Mouse (Mus musculus) left cerebral cortex, adult 8-10 months (tissue): ENCODE results near the gene Palld. TPM values are rescaled to one million over a fixed set of nuclear protein-coding genes. Genes with fewer than 3 reads are reported as not detected.

ENCODE experiments used
- DNase-seq, 2 experiments: peaks; one replicate each; pipeline ENCODE4 v3.0.0; 2022; ENCODE audit warnings: low spot score in 2 of 2
- total RNA-seq, 4 experiments: library from RNA; stranded (reverse); gene quantifications; 2 replicates each; pipeline ENCODE4 v1.2.4; 2022

The Palld gene
- total RNA-seq, 4 experiments from 2014 or later: 4.3 to 4.9 (median 4.6) TPM

DNA sequence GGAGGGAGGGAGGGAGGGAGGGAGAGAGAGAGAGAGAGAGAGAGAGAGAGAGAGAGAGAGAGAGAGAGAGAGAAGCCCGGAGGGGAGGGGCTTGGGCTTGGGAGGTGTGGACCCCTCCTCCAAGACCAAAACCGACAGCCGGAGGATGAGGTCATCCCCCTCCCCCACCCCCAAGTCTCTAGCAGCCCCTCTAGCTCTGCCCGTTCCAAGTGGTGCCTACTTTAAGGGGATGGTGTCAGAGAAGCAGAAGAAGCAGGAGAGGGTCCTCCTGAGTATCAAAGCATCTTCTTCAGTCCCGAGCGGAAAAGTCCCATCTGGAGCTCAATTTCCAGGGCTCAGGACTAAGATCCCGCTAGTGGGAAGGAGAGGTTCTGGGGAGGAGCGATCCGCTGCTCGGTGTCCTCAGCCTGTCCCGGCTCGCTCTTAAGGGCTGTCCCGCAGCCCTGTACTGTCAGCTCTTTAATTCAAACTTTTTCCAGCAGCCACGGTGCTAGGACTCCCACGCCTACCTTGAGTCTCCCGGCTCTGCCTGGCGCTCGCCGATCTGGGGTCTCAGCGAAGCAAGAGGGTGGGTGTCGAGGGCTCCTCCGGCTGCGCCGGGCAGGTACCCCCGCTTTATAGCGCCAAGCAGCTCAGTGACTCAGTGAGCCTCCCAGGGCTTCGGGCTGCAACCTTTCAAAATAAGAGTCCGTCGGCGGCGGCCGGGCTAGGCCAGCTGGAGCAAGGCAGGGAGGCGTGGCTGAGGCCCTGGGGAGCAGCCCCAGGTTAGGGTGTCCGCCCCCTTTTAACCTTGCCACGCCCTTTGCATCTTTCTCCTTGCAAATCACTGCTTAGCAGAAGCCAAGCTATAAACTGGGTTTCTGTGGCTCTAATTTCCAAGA lies 311.7 kb downstream of the Palld start:
- DNase-seq: peak; percentile 23 to 26

GRCm38 (mm10) chr8:61589972-61590391 lies 312.5 kb downstream of the Palld start:
- no peak for DNase-seq

GRCm38 (mm10) chr8:61588336-61588735 lies 314.2 kb downstream of the Palld start:
- DNase-seq: no peak

GRCm38 (mm10) chr8:61587731-61588130 lies 314.8 kb downstream of the Palld start:
- no peak for DNase-seq

- no peak for DNase-seq
Measured at GRCm38 (mm10) chr8:61586529-61586928, 316.0 kb downstream of the Palld start.

DNA sequence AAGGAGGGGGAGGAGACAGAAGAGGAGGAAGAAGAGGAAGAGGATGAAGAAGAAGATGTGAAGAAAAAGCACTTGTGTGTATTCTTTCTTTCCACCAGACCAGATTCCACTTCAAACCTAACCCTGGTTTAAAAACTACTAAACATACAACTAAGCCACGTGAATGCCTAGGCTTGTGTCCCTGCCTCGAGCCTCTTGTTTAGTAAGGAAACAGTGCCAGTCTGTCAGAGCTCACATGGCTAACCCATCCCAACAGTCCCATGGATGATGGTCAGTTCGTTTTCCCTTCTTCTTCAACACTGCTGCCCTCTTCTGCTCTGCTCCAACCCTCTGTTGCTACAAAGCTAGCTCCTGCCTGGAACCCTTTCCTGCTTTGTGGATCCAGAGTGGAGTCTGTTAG lies 316.7 kb downstream of the Palld start:
- no peak for DNase-seq

DNA sequence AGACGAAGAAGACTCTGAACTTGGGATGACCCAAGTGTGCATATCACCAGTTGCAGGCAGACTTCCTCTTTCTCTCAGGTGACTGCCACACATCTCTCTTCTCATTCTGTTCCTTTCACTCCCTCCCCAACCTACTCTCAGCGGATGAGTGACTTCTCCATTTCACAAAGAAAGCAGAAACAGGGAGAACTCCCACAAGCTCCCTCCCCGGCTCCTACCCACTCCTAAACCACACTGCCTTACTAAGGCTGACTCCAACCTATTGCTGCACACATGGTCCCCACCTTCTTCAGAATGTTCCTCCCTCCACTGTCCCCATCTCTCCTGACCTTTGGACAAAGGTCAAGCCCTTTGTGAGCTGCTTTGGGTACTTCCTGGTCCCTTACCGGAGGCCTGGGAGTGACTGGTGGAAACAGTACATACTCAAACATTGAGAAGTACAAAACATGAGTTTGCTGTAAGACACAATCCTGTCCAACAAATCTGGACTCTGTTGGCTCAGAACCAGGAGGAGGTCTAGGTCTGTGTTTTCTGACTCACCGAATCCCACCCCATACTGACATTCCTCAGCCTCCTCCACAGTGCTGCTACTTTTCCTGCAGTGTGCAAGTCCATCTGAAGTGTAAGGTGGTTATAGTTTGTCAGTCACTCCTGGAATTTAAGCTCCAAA lies 317.6 kb downstream of the Palld start:
- no peak for DNase-seq

DNA sequence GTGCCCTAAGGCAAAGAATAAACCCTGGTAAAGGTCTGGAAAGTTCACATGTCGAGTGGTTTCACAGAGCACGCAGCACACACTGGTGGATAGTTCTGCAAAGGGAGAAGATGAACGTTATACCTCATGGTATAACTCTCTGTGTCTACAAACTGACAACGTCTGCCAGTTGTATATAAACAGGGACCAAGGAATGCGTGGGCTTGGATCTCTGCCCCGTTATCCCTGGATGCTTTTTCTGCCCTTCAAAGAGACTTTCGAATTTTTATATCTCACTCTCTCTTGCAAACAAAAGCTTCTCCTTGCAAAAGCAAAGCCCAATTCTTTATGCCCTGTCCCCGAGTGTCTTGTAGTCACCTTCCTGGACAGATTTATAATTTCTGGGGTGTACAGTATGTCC lies 319.9 kb downstream of the Palld start:
- DNase-seq: no peak

GRCm38 (mm10) chr8:61581259-61581658 lies 321.2 kb downstream of the Palld start:
- no peak for DNase-seq

GRCm38 (mm10) chr8:61579831-61580230 lies 322.7 kb downstream of the Palld start:
- no peak for DNase-seq

GRCm38 (mm10) chr8:61578754-61579153 lies 323.7 kb downstream of the Palld start:
- DNase-seq: no peak

GRCm38 (mm10) chr8:61575096-61575653 lies 327.3 kb downstream of the Palld start:
- no peak for DNase-seq

- DNase-seq: no peak
Measured at GRCm38 (mm10) chr8:61574526-61574925, 328.0 kb downstream of the Palld start.

DNA sequence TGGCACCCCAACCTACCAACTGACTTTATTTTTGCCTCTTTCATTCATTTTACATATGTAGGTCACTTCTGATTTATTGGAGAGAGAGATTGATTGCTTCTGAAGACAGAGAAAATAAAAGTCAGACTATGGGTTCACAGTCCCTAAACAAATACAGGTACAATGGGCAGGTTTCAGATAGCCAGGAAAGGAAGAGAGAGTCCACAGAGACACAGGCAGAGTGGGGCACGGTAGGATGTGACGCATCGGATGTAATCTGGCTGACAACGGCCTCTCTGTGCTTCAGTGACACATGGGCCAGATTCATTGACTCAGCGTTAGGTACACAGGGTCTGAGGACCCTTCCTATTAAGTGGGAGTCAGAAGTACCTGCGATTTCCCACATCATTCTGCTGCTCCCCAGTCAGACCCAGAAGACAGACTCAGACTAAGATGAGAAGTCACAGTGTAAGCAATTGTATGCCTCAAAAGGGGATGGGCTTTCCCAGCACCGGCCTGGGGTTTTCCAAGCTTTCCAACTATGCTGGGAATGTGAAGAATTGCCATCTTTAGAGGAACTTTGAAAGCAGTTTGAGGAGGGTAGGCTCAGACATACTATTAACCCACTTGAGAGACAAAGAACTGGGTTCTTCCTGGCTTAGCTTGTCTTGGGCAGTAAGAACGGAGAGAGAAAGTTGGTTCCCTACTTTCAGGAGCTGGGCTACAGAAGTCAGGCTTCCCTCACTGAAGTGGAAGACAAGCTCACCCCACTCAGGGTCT lies 329.1 kb downstream of the Palld start:
- no peak for DNase-seq

- DNase-seq: no peak
Measured at GRCm38 (mm10) chr8:61572697-61573096, 329.8 kb downstream of the Palld start.

DNA sequence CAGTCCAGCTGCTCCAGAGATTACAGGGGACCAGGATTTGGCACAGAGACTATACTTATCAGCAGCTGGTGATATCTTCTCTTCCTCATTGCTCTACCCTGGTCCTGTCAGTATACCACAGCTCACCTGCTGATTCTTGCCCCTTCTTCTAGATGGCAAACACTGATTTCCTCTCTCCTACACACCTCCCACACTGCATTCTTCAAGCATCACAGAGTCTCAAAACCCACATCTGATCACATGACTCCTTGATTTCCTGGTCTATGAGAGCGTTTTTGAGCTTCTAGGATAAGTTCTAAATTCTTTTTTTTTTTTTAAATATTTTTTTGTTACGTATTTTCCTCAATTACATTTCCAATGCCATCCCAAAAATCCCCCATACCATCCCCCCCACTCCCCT lies 331.9 kb downstream of the Palld start:
- DNase-seq: no peak

DNA sequence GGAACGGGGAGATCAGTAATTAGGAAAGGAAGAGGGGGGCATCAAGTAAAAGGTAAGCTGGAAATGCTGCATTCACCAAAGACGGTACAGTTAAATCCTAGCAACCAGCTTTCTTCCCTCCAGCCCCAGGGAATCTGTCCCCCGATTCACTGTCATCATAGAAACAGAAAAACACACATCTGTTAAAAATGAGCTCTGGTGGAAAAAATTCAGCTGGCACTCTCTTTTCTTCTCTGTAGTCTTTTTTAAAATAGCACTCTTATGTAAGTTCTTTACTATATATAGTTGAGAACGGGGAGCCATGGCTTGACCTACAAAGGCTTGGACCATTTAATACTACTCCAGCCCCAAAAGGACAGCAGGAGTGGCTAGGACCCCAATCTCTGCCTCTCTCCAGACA lies 332.8 kb downstream of the Palld start:
- peak in 1 of 2 experiments; percentile 12 for DNase-seq

GRCm38 (mm10) chr8:61569211-61569610 lies 333.3 kb downstream of the Palld start:
- DNase-seq: no peak

DNA sequence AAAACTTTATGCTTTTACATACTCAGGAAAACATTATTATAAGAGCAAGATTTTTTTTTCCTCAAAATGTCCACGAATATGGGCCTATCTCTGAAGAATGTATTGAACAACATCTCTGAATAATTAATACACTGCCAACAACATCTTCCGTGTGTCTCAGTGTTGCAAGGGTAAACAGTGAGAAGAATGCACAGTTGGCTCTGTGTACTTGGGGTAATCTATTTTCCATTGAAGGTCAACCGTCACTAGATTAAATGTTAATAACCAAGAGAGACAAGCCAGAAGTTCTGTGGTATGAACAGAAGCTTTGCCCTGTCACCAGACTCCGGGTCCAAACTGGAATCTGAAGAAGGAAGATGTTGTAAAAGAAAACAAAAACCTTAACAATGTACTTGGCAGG lies 339.1 kb downstream of the Palld start:
- no peak for DNase-seq

GRCm38 (mm10) chr8:61562626-61563025 lies 339.9 kb downstream of the Palld start:
- DNase-seq: no peak

GRCm38 (mm10) chr8:61561220-61561619 lies 341.3 kb downstream of the Palld start:
- no peak for DNase-seq

DNA sequence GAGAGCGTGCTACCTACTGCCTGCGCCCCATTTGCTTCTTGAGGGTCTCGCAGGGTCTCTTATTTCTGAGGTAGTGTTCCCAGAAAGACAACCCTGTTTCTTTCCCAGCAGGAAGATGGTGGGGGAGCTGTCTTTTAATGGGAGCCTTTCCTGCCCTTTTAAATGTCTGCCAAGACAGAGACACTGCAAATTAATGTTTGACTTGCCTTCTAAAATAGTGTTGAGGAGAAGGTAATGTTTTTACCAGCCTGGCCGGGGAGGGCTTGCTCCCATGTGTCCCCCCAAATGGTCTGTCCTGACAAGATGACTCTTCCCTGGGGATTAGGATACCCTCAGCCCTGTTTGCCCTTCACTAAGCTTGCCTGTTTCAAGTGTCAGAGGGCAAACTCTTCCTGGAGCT lies 342.5 kb downstream of the Palld start:
- no peak for DNase-seq
